Mouse (Mus musculus) fat pad, adult 2 months (tissue): ENCODE results near the gene Hfe2.

ENCODE experiments used
- DNase-seq: peaks from one replicate; pipeline ENCODE4 v3.0.0-alpha.2; 2011; ENCODE audit warnings: low read depth, low spot score; ENCODE audit errors: extremely low read depth

Gene Hfe2

DNA sequence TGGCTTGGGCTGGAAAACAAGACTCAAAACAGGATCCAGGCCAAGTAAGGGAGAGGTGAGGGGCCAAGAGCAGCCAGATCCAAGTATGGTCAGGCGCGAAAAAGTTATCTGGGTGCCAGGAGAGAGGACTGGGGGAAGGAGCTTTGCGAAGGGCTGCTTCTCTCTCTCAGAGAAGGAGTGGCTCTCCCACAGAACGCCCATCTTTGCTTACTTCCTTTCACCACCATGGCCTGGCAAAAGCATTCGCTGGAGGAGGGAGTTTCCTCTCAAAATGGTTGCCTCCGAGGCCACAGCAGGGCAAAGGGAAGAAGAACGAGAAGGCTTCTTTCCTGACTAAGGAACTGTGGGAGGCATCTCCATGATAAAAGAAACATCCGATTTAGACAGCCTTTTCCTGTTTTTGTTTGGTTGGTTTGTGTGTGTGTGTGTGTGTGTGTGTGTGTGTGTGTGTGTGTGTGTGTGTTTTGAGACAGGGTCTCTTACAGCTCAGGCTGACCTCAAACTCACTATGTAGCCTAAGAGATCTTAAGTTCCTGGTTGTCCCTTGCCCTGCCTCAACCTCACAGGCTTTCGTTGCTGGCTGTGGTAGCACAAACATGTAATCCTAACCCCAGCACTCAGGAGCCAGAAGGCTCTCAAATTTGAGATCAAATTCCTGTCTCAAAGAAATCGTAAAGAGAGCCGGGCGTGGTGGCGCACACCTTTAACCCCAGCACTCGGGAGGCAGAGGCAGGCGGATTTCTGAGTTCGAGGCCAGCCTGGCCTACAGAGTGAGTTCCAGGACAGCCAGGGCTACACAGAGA lies 47.1 kb downstream of the Hfe2 start:
- no peak for DNase-seq

DNA sequence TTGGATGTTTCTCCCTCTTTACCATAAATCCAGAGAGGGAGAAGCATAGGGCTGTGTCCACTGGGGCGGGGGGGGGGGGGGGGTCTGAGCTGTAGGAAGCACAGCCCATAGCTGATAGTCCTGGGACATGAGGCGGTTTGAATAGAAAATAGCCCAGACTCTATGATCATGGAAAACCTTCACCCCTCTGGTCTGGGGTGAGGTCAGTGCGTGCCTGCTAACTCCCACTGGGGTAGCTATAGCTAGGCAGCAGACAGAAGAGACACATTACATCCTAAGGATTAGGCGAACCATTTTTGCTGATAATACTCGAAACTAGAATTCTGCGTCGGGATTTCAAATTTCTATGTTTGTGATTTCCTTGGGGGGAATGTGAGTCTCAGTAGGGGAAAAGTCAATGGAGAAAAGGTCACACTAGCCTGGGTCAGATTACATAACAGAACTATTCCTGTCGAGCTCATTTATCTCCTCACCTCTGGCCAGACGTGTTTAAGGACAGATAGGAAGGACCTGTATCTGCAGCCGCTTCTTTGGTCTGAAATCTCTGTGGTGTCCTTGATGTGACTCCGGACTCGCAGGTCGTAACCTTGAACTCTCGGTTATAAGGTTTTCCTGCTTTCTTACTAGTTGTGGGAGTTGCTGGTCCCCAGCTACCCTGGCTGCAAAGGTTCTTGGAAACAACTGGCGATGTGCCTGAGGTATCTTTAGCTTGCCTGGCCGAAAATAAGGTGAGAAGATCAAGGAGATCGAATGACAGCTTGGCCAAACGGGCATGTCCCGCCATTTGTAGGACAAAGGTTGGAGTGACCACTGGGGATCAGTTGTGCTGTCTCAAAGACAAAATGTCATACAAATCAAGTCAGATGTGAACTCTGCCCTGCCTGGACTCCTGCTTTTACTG lies 48.9 kb downstream of the Hfe2 start:
- no peak for DNase-seq

DNA sequence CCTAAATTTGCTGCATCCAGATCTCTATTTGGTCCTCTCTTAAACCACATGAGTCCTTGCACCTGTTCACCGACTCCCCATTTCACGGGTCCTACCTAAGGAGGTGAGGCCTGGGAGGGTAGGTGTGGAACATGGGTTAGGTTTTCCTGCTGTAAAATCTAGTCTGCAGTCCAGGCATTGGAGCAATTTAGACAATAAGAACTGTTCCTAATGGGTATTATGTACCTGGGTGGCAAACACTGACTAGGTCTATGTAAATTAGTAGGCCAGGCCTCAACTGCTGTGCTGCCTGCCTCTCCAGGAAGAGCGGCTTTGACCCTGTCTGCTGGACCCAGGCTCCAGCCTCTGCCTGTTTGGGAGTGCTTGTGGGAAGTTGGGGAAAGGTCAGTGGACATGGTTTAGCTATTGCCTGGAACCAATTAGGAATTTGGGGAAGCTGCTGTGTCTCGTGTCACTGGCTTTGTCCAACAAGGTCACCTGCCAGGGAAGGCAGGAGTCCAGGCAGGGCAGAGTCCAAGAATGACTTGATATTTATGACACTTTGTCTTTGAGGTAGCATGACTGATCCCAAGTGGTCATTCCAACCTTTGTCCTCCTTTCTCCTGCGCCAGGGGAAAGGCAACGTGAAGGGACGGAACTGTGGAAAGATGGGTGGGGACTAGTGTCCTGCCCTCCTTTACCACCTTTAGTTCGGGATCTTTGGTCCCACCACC lies 50.5 kb downstream of the Hfe2 start:
- no peak for DNase-seq

DNA sequence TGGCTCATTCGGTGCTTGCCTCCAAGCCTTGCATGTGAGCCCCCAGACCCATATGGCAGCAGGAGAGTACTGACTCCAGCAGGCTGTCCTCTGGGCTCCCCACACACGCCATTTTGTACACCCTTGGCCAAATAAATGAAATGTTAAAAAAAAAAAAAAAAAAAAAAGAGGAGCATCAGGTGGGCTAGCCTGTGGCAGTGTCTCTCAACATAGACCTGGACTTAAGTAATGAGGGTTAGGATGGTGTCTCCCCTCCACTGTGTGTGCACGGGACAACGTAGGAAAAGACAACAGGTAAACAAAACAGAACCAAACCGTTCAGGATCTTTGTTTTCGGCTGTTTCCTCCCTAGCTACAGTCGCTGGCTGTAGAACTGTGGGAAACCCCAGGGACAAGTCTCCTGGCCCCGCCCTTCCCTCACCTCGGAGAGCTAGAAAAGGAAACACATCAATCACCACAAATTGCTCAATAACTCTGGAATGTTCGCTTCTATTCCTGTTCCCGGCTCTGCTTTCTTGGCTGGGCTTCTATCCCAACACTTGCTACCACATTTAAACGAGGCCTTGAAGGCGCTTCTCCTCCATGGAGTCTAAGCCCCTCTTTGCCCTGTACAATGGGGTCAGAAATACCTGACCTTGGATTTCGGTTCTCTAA lies 51.2 kb downstream of the Hfe2 start:
- DNase-seq: no peak

DNA sequence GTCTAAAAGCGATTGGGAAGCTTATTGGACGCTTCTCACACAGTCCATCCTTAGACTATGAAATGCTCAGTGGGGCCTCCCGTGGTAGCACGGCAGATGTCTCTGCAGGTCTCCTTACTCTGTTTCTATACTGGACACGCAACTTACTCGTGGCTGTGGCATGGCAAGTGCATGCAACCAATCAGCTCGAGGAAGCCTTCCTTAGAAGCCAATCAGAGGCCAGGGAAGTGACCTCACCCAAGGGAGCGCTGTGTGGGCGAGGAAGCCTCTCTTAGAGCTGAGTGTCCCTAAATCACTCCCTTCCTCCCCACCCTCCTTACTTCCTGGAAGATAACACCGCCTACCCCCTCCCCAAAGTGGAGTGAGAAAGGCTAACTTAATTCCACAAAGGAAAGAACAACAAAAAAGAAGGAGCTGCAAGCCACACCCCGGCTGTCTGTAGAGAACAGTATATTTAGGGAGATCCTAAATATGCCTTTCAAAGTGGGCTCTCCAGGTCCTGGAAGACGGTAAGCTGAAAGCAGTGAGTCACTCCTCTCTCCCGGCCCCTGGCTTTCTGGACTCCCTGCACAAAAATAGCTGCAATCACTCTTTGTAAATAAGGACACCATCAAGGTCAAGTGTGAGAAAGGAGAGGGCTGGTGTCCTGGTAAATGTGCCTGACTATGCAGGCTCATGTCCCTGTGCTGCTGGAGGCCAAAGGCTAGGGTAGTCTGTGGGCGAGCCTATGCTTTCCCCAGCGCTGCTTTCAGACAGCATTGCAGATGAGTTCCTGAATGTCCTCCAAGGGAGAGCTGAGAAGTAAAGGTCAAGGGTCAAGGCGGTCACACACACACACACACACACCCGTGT lies 51.9 kb downstream of the Hfe2 start, which contains the start of gene Gm16253:
TSS of gene Gm16253 (plus strand) at position 295 of the 852 bp plus-strand sequence.
- no peak for DNase-seq

DNA sequence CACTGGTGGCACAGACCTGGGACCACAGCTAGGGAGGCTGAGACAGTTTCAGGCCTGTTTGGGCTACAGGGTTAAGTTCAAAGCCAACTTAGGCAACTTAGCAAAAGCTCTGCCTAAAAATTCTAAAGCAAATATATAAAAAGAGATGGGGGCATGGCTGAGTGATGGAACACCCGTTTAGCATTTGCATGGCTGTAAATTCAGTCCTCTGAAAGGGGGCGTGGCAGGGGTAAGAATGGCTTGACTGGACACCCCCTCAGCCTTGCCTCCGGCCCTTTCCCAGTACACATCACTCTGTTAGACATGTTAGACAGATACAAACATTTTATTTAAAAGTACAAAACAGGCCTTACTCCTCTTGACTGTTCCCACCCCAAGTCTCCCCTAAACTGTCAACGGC lies 52.6 kb downstream of the Hfe2 start:
- DNase-seq: no peak
